Mouse (Mus musculus): ENCODE data around the gene Thegl. TPM values are rescaled to one million over a fixed set of nuclear protein-coding genes. Genes with fewer than 3 reads are reported as not detected.

Gene Thegl
- polyA plus RNA-seq, 1 experiment, result 0.13 TPM

DNA sequence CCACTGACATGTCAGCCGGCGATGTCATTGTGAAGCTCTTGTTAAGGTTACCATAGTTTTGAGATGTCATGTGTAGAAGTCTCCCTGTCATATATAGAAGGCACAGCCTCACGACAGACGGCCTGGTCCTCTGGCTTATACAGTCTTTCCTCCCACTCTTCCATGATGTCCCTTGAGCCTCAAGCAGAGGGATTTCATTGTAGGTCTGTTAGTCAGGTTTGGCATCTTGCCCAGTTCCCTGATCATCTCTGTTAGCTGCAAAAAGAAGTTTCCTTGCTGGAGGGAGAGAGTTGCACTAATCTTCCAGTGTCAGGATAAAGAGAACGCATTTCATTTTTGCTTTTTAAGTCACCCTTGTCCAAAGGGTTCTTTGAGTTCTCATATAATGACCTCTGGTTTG lies 36.8 kb downstream of the Thegl start:
- Histone ChIP-seq H3K27me3 (ENCODE audit: control insufficient read depth, insufficient read depth, low read length) (no peaks in the 10 kb centered on the region), H3K4me1 (ENCODE audit: control insufficient read depth, insufficient read depth, insufficient read length, low read length) (no peaks in the 10 kb centered on the region), H3K4me3 (ENCODE audit: low read depth, low read length) (no peak overlapping the region), H3K36me3 (ENCODE audit: control insufficient read depth, insufficient read depth, low read length) (no peaks in the 10 kb centered on the region), H3K27ac (ENCODE audit: insufficient read depth, low read depth, low read length) (no peak overlapping the region)
- TF ChIP-seq POLR2A (IDR thresholded peaks at IDR 0.05; ENCODE audit: low read depth, low read length) (no peak), CTCF (IDR thresholded peaks at IDR 0.05; ENCODE audit: extremely low read depth, insufficient read length, insufficient replicate concordance, low read depth, low read length) (no peak)
- 97% methylated on average over 5 of the region's 5 CpGs for WGBS

DNA sequence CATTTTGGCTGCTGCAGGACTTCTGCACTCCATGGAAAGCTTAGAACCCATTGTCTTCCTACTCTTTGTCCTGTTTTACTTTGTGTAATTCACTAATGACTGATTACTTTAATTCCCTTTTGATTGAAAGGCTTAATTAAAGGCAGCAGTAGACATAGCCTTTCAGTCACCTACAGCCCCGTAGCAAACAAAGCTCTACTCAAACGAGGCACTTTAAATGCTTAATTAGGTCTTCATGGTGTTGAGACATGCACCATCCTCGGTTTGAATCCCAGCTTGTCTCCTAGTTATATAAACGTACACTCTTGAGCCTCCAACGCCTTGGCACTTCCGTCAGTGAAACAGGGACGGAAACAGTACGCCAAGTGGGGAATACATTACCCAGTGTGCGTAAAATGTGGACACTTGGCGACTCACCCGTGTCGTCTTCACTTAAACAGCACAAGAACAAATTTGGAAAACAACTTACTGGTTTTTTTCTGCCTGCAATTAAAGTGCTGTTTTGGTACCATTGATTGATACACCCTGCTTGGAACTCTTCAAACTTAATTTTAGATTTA lies 41.1 kb downstream of the Thegl start:
- Histone ChIP-seq H3K27ac (ENCODE audit: insufficient read depth, low read depth, low read length) (no peak overlapping the region), H3K36me3 (ENCODE audit: control insufficient read depth, insufficient read depth, low read length) (no peaks in the 10 kb centered on the region)
- WGBS, result 74% methylated on average over 12 of the region's 12 CpGs

DNA sequence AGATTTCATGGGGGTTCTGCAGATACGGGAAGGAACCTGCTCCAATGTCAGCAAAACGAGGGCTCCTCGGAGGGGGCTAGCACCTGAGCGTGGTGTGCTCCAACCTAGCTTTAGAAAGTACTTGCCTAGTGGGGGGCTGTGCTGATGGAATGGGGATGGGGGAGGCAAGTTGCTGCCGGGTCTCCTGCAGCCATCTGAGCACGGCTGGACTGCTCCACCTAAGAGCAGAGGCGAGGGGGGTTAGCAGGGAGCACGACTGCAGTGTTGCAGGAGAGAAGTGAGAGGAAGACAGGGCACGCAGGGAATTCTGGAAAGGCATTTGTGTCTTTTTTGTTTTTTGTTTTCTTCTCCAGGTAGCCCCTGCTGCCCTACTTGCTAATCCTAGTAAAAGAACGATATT lies 44.5 kb downstream of the Thegl start:
- Histone ChIP-seq H3K4me1 (ENCODE audit: control insufficient read depth, insufficient read depth, insufficient read length, low read length) (no peaks in the 10 kb centered on the region), H3K27ac (ENCODE audit: insufficient read depth, low read depth, low read length) (no peak overlapping the region), H3K4me3 (ENCODE audit: low read depth, low read length) (no peak overlapping the region), H3K36me3 (ENCODE audit: control insufficient read depth, insufficient read depth, low read length) (no peaks in the 10 kb centered on the region), H3K27me3 (ENCODE audit: control insufficient read depth, insufficient read depth, low read length) (no peaks in the 10 kb centered on the region; the same call in 1 of the 2 replicates)
- TF ChIP-seq CTCF (IDR thresholded peaks at IDR 0.05; ENCODE audit: extremely low read depth, insufficient read length, insufficient replicate concordance, low read depth, low read length) (no peak), POLR2A (IDR thresholded peaks at IDR 0.05; ENCODE audit: low read depth, low read length) (no peak)
- WGBS, result 72% methylated on average over 10 of the region's 10 CpGs

More for the DNA sequence above, 41.1 kb downstream of the Thegl start:
- Histone ChIP-seq H3K4me3 (ENCODE audit: low read depth, low read length) (no peak overlapping the region), H3K4me1 (ENCODE audit: control insufficient read depth, insufficient read depth, insufficient read length, low read length) (no peaks in the 10 kb centered on the region), H3K27me3 (ENCODE audit: control insufficient read depth, insufficient read depth, low read length) (no peaks in the 10 kb centered on the region; the same call in 1 of the 2 replicates)
- TF ChIP-seq CTCF (IDR thresholded peaks at IDR 0.05; ENCODE audit: extremely low read depth, insufficient read length, insufficient replicate concordance, low read depth, low read length) (no peak), POLR2A (IDR thresholded peaks at IDR 0.05; ENCODE audit: low read depth, low read length) (no peak)

- 31% methylated on average over 17 of the region's 17 CpGs for whole genome bisulfite sequencing
- Histone ChIP-seq H3K27me3 (ENCODE audit: control insufficient read depth, insufficient read depth, low read length) (no peaks in the 10 kb centered on the region; the same call in 1 of the 2 replicates), H3K4me3 (ENCODE audit: low read depth, low read length) (no peak overlapping the region), H3K36me3 (ENCODE audit: control insufficient read depth, insufficient read depth, low read length) (no peaks in the 10 kb centered on the region), H3K4me1 (ENCODE audit: control insufficient read depth, insufficient read depth, insufficient read length, low read length) (no peaks in the 10 kb centered on the region), H3K27ac (ENCODE audit: insufficient read depth, low read depth, low read length) (no peak overlapping the region)
- TF ChIP-seq POLR2A (IDR thresholded peaks at IDR 0.05; ENCODE audit: low read depth, low read length), result no peak
- peak; percentile 91 for TF ChIP-seq CTCF (IDR thresholded peaks at IDR 0.05; ENCODE audit: extremely low read depth, insufficient read length, insufficient replicate concordance, low read depth, low read length)
These were observed 45.7 kb downstream of the Thegl start for GRCm38 (mm10) chr5:77061372-77062038.

GRCm38 (mm10) chr5:77067321-77067720 lies 51.5 kb downstream of the Thegl start:
- no peaks in the 10 kb centered on the region for H3K27me3 ChIP-seq (ENCODE audit: control insufficient read depth, insufficient read depth, low read length)
- 41% methylated on average over 8 of the region's 8 CpGs for WGBS
- TF ChIP-seq POLR2A (IDR thresholded peaks at IDR 0.05; ENCODE audit: low read depth, low read length), result no peak
- no peak for TF ChIP-seq CTCF (IDR thresholded peaks at IDR 0.05; ENCODE audit: extremely low read depth, insufficient read length, insufficient replicate concordance, low read depth, low read length)
- H3K4me1 ChIP-seq (ENCODE audit: control insufficient read depth, insufficient read depth, insufficient read length, low read length), result no peaks in the 10 kb centered on the region
- H3K36me3 ChIP-seq (ENCODE audit: control insufficient read depth, insufficient read depth, low read length), result no peaks in the 10 kb centered on the region
- H3K27ac ChIP-seq (ENCODE audit: insufficient read depth, low read depth, low read length), result no peak overlapping the region
- H3K4me3 ChIP-seq (ENCODE audit: low read depth, low read length), result no peak overlapping the region

DNA sequence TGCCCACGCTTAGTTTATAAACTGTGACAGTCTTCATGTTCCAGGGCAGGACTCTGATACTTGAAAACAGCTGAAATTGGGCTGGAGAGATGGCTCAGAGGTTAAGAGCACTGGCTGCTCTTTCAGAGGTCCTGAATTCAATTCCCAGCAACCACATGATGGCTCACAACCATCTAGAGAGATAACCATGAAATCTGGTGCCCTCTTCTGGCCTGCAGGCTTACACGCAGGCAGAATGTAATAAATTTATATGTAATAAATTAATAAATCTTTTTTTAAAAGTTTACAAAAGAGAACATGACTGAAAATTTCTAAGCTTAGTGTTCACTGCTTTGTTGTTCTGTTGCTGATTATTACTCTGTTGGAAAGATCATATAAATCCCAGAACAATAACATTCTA lies 55.2 kb downstream of the Thegl start:
- no peaks in the 10 kb centered on the region for H3K36me3 ChIP-seq (ENCODE audit: control insufficient read depth, insufficient read depth, low read length)
- H3K27ac ChIP-seq (ENCODE audit: insufficient read depth, low read depth, low read length), result no peak overlapping the region
- no peaks in the 10 kb centered on the region for H3K27me3 ChIP-seq (ENCODE audit: control insufficient read depth, insufficient read depth, low read length)
- H3K4me3 ChIP-seq (ENCODE audit: low read depth, low read length), result no peak overlapping the region
- 81% methylated on average over 2 of the region's 2 CpGs for WGBS
- no peaks in the 10 kb centered on the region for H3K4me1 ChIP-seq (ENCODE audit: control insufficient read depth, insufficient read depth, insufficient read length, low read length)
- TF ChIP-seq CTCF (IDR thresholded peaks at IDR 0.05; ENCODE audit: extremely low read depth, insufficient read length, insufficient replicate concordance, low read depth, low read length), result no peak
- TF ChIP-seq POLR2A (IDR thresholded peaks at IDR 0.05; ENCODE audit: low read depth, low read length), result no peak

GRCm38 (mm10) chr5:77071626-77072025 lies 55.8 kb downstream of the Thegl start:
- H3K4me3 ChIP-seq (ENCODE audit: low read depth, low read length), result no peak overlapping the region
- no peaks in the 10 kb centered on the region for H3K27me3 ChIP-seq (ENCODE audit: control insufficient read depth, insufficient read depth, low read length)
- no peak overlapping the region for H3K27ac ChIP-seq (ENCODE audit: insufficient read depth, low read depth, low read length)
- WGBS, result 64% methylated on average over 3 of the region's 3 CpGs
- H3K4me1 ChIP-seq (ENCODE audit: control insufficient read depth, insufficient read depth, insufficient read length, low read length), result no peaks in the 10 kb centered on the region
- H3K36me3 ChIP-seq (ENCODE audit: control insufficient read depth, insufficient read depth, low read length), result no peaks in the 10 kb centered on the region
- no peak for TF ChIP-seq POLR2A (IDR thresholded peaks at IDR 0.05; ENCODE audit: low read depth, low read length)

All from small intestine, adult 2 months (tissue).